Mouse (Mus musculus): Measurements from ENCODE around the gene Dyrk1a.

GRCm38 (mm10) chr16:94701141-94701540, 131.3 kb downstream of the Dyrk1a start:
- TF ChIP-seq CTCF (IDR thresholded peaks at IDR 0.05; ENCODE audit: low read depth) = no peak
- TF ChIP-seq EP300 (IDR thresholded peaks at IDR 0.05; ENCODE audit: low read depth) = no peak
